Mouse (Mus musculus): ENCODE results near the gene Lefty1. TPM values are rescaled to one million over a fixed set of nuclear protein-coding genes. Genes with fewer than 3 reads are reported as not detected.
"Not testable (repeated sequence)": the region's sequence is repeated elsewhere in the genome, so short reads cannot be mapped to it uniquely, and the experiment has no call there.

Lefty1 gene
- total RNA-seq, 2 experiments from 2014 or later: 8.5 to 15.2 TPM

DNA sequence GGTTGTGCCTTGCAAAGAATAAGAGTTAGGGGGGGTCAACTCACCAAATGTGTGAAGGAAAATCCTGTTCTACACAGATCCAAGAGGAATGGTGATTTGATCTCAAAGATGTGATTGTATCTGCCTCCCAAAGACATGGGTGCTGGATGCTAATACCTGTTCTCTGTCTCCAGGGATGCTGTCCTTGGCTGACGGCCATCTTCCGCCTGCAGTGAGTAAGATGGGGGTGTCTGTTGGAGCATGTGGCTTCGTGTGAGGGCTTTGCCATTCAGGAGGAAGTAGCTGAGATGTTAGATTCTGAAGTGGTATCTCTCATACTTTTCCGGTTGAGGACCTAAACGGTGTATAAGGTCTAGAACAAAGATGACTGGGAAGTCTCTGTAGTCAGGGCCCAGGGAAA is 18.0 kb downstream of the Lefty1 start:
- no peak for DNase-seq (ENCODE audit: low spot score in 2 of 2)

DNA sequence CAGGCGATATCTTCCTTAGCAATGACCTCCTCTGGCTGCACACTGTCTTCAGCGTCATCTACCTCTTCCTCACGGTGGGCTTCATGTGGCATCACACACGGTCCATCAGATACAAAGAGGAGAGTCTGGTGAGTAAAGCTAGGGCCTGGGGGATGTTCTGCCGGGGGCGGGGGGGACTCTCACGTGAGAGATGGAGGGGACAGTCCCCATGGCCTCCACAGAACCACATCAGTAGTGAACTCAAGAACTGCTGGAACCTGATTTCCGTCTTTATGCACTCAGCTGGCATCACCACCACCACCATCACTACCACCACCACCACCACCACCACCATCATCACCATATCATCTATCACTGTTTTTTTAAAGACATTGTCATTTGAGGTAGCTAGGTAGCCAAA is 21.6 kb downstream of the Lefty1 start:
- DNase-seq (ENCODE audit: low spot score in 2 of 2): no peak

DNA sequence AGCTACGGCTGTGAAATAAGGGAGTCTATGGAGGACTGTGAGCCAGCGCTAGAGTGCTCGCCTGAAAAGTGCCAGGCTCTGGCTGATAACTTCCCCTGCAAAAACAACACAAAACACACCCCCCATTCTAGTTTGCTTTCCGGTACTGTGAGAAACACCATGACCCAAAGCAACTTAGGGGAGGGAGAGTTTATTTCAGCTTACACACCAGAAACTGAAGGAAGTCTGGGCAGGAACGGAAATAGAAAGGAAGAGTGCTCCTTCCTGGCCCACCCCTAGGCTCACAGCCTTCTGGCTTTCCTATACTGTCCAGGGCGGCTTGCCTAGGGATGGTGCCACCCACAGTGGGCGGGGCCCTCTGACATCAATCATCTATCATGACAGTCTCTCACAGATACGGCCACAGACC is 22.2 kb downstream of the Lefty1 start:
- DNase-seq (ENCODE audit: low spot score in 2 of 2): no peak

DNA sequence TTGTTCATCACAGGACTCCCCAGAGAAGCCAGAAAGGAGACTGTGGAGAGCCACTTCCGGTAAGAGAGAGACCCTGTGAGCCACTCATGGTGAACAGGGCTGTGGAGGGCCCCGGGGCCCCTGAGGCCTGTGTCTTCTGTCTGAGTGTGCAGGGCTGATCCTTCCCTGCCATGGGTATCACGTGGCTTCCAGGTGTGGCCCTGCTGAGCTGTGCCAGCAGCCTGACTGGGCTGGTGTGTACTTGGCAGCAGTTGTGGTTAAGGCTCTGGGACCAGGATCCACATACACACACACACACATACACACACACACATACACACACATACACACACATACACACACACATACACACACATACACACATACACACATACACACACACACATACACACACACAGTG is 23.2 kb downstream of the Lefty1 start:
- no peak for DNase-seq (ENCODE audit: low spot score in 2 of 2)

DNA sequence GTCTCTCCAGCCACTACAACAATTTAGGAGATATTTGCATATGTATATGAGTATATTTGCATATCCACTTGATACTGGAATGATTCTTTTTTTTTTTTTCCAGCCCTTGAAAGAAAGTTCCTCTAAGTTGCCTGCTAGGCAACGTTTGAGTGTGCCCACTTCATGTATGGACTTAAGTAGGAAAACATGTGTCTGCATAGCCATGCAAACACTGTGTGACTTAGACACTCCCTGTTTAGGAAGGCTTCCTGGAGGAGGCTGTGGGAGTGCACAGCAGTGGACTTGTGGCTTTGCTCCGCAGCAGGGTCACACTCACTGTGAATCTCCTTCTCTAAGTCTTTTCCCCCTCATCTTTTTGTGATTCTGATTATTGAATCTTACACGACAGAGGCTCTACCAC is 24.0 kb downstream of the Lefty1 start:
- DNase-seq (ENCODE audit: low spot score in 2 of 2): no peak

DNA sequence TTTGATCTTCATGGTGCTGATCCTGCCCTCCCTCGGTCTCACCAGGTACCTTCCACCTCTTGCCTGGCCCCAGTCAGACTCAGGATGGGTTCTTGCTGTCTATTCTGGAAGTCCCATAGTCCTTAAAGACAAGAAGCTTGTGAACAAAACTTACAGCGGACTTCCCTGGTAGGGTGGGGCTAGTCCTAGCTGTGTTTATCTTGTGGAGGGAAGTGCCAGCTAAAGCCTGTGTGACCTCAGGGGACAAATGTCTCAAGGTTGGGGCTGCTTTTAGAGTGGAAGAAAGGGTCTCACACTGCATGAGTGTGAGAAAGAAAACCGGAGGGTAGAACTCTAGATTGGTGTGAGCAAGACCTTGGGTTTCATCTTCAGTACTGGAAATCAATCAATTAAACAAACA is 31.0 kb downstream of the Lefty1 start:
- no peak for DNase-seq (ENCODE audit: low spot score in 2 of 2)

DNA sequence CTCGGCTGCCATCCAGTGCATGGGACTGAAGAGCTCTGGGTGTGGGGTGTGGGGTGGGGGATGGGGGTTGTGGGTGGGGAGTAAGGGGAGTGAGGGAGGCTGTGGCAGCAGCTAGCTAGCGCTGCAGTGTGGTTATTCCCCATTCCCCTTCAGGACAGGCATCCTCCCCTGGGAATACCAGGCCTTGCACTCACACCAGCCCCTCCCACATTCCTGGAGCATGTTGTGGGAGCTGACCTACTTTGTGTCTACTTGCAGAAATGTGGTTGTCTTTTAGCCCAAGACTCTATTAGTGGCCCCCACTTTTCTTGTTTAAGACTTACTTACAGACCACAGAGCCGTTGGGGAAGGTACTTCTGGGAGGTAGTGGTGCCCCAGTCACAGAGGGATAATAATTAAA is 31.7 kb downstream of the Lefty1 start:
- no peak for DNase-seq (ENCODE audit: low spot score in 2 of 2)

DNA sequence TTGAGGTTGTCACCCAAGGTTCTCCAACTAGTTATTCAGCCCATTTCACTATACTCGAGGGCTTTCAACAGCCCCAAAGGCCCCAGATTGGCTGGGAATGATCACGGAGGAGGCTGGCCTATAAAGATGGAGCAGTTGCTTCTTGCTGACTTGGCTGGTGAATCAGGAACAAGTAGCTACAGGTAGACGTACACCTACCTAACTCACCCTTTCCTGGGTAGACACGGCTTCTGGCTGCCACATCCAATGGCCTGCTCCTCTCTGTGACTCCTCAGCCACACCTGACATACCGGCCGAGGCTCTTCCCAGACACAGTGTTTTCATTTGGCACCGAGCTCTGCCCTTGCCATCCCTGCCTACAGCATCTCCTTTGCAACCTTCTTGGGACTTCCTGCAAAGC is 32.4 kb downstream of the Lefty1 start:
- no peak for DNase-seq (ENCODE audit: low spot score in 2 of 2)

DNA sequence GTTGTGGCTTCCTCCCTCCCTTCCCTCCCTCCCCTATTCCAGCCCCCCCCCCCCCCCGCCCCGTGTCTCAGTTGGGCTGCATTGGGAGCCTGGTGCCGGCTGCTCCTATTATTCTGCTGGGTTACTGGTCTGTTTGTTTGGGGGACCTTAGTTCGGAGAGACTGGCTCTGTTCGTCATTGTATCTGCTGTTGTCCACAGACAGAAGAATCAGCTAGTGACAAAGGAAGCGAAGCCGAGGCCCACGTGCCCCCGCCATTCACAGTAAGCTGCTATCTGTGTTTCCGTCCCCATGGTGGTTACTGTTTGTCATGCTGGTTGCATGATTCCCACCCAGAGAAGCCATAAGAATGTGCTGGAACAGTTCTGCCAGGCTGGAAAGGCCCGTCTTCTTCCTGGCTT is 38.1 kb downstream of the Lefty1 start:
- peak in 1 of 2 experiments; percentile 53 for DNase-seq (ENCODE audit: low spot score in 2 of 2)

DNA sequence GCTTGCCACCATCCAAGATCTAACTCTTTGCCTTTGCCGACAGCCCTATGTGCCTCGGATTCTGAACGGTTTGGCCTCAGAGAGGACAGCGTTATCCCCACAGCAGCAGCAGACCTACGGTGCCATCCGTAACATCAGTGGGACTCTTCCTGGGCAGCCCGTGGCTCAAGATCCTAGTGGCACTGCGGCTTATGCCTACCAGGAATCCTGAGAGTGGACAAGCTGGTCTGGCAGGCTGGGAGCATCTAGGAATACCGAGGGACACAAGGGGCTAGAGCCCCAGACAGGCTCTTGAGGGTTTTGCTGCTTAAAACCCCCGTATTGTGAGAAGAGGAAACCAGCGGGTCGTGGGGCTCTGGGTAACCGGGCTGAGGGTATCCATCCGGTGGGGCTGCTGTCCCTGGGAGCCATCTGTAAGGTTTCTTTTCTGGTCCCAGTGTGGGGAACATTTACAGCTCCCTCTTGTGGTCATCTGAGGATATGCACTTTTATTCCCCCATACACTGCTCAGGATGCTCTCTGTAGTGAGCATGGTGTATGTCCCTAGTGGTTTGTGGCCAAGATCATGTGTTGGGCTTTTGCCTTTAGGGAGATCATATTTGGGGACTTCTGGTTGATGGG is 39.4 kb downstream of the Lefty1 start:
- DNase-seq (ENCODE audit: low spot score in 2 of 2): peak in 1 of 2 experiments; percentile 71

DNA sequence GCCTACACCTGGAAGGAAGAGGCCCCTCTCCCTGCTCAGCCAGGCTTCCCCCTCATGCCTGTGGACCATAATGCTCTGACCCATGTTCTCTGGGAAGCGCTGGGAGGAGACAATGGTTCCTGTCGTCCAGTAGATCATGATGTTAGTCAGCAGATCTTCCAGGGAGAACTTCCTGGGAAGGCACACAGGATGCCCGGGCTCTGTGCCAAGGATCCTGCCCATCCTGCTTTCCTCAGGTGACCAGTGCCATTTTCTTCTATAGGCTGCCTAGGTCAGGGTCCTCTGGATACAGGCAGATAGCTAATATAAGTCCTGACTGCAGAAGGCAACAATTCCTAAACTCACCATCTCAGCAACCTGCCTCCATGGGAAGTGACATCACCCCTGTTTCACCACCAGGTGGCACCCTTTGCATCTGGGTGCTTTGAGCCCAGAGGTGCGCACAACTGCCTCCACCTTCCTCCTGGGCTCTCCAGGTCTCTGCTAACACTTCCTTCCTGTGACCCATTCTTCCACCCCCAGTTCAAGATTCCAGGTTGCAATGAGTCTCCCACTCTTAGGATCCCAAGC is 41.4 kb downstream of the Lefty1 start:
- no peak for DNase-seq (ENCODE audit: low spot score in 2 of 2)

DNA sequence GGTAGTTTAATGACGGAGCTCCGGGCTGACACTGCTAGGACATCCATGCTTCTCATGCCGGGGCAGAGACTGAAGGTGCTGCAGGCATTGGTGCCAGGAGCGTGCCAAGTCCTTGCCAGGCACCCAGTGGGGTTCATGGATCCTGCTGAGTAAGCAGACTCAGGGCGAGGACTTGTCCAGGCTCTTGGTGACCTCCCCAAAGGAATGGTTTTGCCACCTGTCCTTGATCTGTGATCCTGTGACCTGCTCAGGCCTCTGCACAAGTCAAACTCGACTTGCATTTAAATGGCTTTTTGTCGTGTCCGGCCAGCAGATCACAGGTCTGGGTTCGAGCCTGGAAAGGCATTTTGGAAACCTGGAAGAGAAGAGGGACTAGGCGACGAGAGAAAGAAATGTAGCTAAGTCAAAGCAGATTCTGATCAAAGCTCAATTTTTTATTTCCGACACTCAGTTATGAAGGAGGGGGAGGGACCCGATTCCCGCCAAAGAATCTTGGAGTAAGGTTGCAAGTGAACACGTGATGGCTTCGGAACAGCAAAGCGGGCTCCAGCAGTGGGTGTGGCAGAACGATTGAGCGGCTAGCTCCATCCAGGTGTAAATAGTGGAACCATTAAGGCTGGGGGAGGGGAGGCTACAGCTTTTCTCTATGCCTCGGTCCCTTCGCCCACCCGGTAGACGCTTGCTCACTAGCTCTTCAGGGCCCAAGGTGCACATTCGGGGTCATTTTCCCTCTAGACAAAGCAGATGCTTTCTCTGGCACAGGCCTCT is 44.8 kb downstream of the Lefty1 start:
- DNase-seq (ENCODE audit: low spot score in 2 of 2): no peak

DNA sequence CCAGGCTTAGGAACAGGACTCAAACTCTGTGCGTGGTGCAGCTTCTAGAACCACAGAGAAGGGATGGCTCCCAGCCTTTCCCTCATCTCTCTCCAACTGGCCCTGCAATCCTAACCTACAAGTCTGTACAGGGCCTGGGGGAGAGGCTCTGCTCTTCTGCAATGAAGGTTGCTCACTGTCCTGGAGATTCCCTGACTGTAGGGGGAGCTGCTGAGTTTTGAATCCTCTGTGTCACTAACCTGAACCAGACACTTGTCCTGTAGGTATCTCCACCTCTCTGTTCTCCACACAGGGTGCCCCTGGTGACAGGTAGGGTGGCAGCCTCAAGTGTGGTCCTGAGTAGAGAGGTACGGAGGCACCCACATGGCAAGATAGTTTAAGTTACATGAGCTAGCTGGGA is 45.6 kb downstream of the Lefty1 start:
- no peak for DNase-seq (ENCODE audit: low spot score in 2 of 2)

DNA sequence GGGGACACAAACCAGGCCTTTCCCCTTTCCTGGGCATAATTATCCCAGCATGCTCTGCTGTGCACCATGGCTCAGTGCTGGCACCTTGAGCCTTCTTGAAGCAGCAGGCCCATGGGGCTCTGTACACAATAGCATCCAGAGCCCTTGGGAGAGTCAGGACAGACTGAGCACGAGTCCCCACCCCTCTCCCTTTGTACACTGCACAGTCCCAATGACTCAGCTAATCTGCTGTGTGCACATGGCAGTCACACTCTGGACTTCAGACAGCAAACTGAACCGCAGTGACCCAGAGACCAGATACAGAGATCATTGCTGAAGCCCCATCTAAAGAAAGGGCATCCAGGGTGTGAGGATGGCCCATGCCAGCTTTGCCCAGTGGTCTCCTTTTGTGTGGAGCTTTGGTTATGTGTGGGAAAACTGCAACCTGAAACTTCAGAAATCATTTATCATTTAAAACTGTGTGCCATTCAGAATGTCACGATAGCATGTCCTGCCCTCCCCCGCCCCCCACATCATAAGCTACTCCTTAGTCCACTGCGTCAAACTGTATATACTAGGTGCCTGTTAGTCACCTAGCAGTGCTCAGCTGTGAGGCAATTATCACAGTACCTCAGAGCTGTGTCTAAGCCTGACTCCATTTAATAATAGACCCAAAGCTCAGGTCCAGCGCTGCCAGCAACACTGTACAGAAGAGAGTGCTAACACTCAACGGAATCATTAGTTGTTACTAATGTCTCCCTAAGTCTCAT is 46.6 kb downstream of the Lefty1 start:
- not testable (repeated sequence) for DNase-seq (ENCODE audit: low spot score in 2 of 2)

DNA sequence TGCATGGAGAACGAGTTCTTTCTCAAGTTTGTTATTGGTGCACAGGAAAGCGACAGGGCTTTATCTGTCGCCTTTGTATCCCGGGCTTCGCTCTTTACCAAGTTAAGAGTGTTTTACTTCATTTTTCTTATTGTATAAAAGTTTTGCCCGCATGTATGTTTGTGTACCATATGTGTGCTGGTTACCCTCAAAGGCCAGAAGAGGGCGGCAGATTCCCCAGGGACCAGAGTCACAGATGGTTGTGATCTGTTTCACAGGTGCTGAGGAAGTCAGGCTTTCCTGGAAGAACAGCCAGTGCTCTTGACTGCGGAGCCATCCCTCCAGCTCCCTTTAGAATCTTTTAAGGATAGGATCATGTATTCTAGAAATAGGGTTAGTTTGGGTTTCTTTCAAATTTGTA is 51.9 kb downstream of the Lefty1 start:
- DNase-seq (ENCODE audit: low spot score in 2 of 2): no peak

DNA sequence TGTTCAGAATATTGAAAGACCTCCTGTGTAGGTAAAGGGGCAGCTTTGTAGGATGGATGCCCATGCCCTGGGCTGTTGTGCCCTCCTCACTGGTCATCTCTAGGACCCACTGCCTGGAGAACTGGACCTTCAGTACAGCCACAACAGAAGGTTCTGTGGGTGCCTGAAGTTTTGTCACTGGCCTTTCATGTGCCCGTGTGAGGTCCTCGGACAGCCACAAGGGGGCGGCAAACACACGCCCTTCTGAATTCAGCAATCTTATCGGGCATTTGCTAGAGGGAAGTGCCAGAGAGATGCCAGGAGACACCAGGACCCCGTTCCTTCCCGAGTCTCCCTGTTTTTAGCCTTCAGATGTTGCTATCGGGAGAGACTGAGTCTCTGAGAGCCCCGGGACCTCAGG is 52.9 kb downstream of the Lefty1 start:
- DNase-seq (ENCODE audit: low spot score in 2 of 2): peak; percentile 40 to 83

Other genes with a start within 250 kb of the Lefty1 start
- not detected for gene Mixl1, start 238.0 kb upstream of the Lefty1 start, total RNA-seq (2021)
- 10 to 100 TPM; 34.3 to 34.8 TPM for gene Acbd3, start 209.0 kb upstream of the Lefty1 start, total RNA-seq (2021)
- gene H3f3a, start 121.1 kb upstream of the Lefty1 start, total RNA-seq (2021): 100 to 1,000 TPM; 316 to 322 TPM
- 10 to 100 TPM; 23.1 to 23.8 TPM for gene Sde2, start 83.9 kb upstream of the Lefty1 start, total RNA-seq (2021)
- 1 to 10 TPM; 1.3 to 2.3 TPM for gene Lefty2, start 41.9 kb upstream of the Lefty1 start, total RNA-seq (2021)
- 10 to 100 TPM; 44.0 to 44.1 TPM for gene Pycr2, start 30.7 kb upstream of the Lefty1 start, total RNA-seq (2021)
- gene Tmem63a, start 7.3 kb downstream of the Lefty1 start, total RNA-seq (2021): 10 to 100 TPM; 27.0 to 28.3 TPM
- gene Ephx1, start 85.9 kb downstream of the Lefty1 start, total RNA-seq (2021): 10 to 100 TPM; 32.2 to 33.3 TPM
- gene 9130409I23Rik, start 116.2 kb downstream of the Lefty1 start, total RNA-seq (2021): not detected
- 10 to 100 TPM; 29.2 to 30.2 TPM for gene Nvl, start 209.2 kb downstream of the Lefty1 start, total RNA-seq (2021)
- 10 to 100 TPM; 30.1 to 30.9 TPM for gene Cnih4, start 209.7 kb downstream of the Lefty1 start, total RNA-seq (2021)